In genomic region chr11:121679581-121679980, GRCm38 (mm10) we compare ENCODE assay signal across 26 mouse cellular contexts. TPM values are rescaled to one million over a fixed set of nuclear protein-coding genes. Genes with fewer than 3 reads are reported as not detected.
DNase-seq lines count a peak whose midpoint lies in the region; ATAC-seq and TF ChIP-seq lines count a peak whose summit lies in the region.
"Had no signal": no experiment of that assay in that cellular context is flagged by ENCODE, and none has a peak within 500 bp of the region (broad histone marks: within the 10 kb centered on the region; RNA-seq: fewer than 3 reads in every experiment).

No protein-coding gene starts in this region.

- peaks cover 17% of the 10 kb centered on the region for H3K4me1 ChIP-seq in bone marrow macrophage, adult 2 months (ENCODE audit: control insufficient read depth, insufficient read depth, low read length)
- peaks cover 4% of the 10 kb centered on the region for H3K4me1 ChIP-seq in kidney, embryonic 15.5 days
- H3K4me1 ChIP-seq: hindbrain, embryonic 15.5 days; limb, embryonic 15.5 days had no signal

- ATAC-seq in kidney, embryonic 15.5 days (replicated peaks; ENCODE audit: low FRiP score) = no peak
- ATAC-seq: forebrain, embryonic 16.5 days had no signal

- DNase-seq in left cerebral cortex, postnatal 36 days (ENCODE audit: low spot score in 2 of 2) = peak; percentile 16 to 23
- no peak for DNase-seq in left cerebral cortex, postnatal 10 days (ENCODE audit: extremely low spot score in 1 of 2, low spot score in 2 of 2)
- peak; percentile 92 for DNase-seq in fat pad, adult 2 months (ENCODE audit: extremely low read depth, low read depth, low spot score)
- DNase-seq in cerebellum, adult 9-10 months = no peak
- DNase-seq: adrenal gland, postnatal 10 days; cerebellum, adult 9-11 months; gastrocnemius, postnatal 25 days; heart, adult 2 months; kidney, postnatal 4 days; left cerebral cortex, postnatal 4 days; lung, postnatal 4 days; right cerebral cortex, postnatal 4 days; thymus, adult 2 months; thymus, postnatal 4 days had no signal

- no peak overlapping the region for H3K4me3 ChIP-seq in bone marrow macrophage, adult 2 months (ENCODE audit: insufficient read depth, low read length)
- no peak overlapping the region for H3K4me3 ChIP-seq in myocyte
- no peak overlapping the region for H3K4me3 ChIP-seq in kidney, embryonic 15.5 days (replicated peaks)
- H3K4me3 ChIP-seq: embryonic facial prominence, embryonic 10.5 days; forebrain, embryonic 10.5 days; heart, adult 2 months; heart, embryonic 15.5 days; hindbrain, embryonic 15.5 days; limb, embryonic 15.5 days; lung, embryonic 15.5 days; neural tube, embryonic 15.5 days had no signal

- H3K36me3 ChIP-seq in myocyte (ENCODE audit: control insufficient read depth, insufficient read depth) = no peaks in the 10 kb centered on the region
- H3K36me3 ChIP-seq in kidney, embryonic 15.5 days = no peaks in the 10 kb centered on the region
- H3K36me3 ChIP-seq: embryonic facial prominence, embryonic 10.5 days; forebrain, embryonic 10.5 days; heart, embryonic 15.5 days; hindbrain, embryonic 15.5 days; limb, embryonic 15.5 days; lung, embryonic 15.5 days; neural tube, embryonic 15.5 days had no signal

- WGBS in kidney, embryonic 15.5 days = 76% methylated on average over 2 of the region's 2 CpGs

- peak overlapping the region; percentile 38 for H3K27ac ChIP-seq in bone marrow macrophage, adult 2 months (ENCODE audit: insufficient read depth, low read depth, low read length)
- no peak overlapping the region for H3K27ac ChIP-seq in kidney, embryonic 15.5 days
- H3K27ac ChIP-seq: embryonic facial prominence, embryonic 10.5 days; forebrain, embryonic 10.5 days; heart, adult 2 months; heart, embryonic 15.5 days; hindbrain, embryonic 15.5 days; limb, embryonic 15.5 days; liver, embryonic 14.5 days; lung, embryonic 15.5 days; neural tube, embryonic 15.5 days had no signal

- H3K4me2 ChIP-seq in myocyte (ENCODE audit: low read depth) = peak overlapping the region; percentile 28
- no peak overlapping the region for H3K4me2 ChIP-seq in kidney, embryonic 15.5 days
- H3K4me2 ChIP-seq: heart, embryonic 15.5 days; hindbrain, embryonic 15.5 days; limb, embryonic 15.5 days; lung, embryonic 15.5 days; neural tube, embryonic 15.5 days had no signal

- no peak for TF ChIP-seq CTCF in bone marrow macrophage, adult 2 months (IDR thresholded peaks at IDR 0.05; ENCODE audit: low read depth, low read length)

- H3K9ac ChIP-seq in kidney, embryonic 15.5 days = no peak overlapping the region
- H3K9ac ChIP-seq: heart, embryonic 15.5 days; hindbrain, embryonic 15.5 days; limb, embryonic 15.5 days; liver, embryonic 14.5 days; lung, embryonic 15.5 days; neural tube, embryonic 15.5 days had no signal

- intact Hi-C loops in left cerebral cortex, postnatal 36 days (cut with DNase I) = no loop called here
- intact Hi-C loops in left cerebral cortex, postnatal 10 days (cut with DNase I) = no loop called here

- no peaks in the 10 kb centered on the region for H3K9me3 ChIP-seq in kidney, embryonic 15.5 days (replicated peaks)
- H3K9me3 ChIP-seq: embryonic facial prominence, embryonic 10.5 days; heart, embryonic 15.5 days; hindbrain, embryonic 15.5 days; limb, embryonic 15.5 days; lung, embryonic 15.5 days had no signal

- no peaks in the 10 kb centered on the region for H3K27me3 ChIP-seq in myocyte (ENCODE audit: control insufficient read depth, insufficient read depth, insufficient read length)
- H3K27me3 ChIP-seq in kidney, embryonic 15.5 days = no peaks in the 10 kb centered on the region
- H3K27me3 ChIP-seq: heart, embryonic 15.5 days; hindbrain, embryonic 15.5 days; limb, embryonic 15.5 days; lung, embryonic 15.5 days; neural tube, embryonic 15.5 days had no signal

- no peak overlapping the region for H3ac ChIP-seq in myocyte (ENCODE audit: control insufficient read depth, insufficient read length)

- TF ChIP-seq POLR2A in bone marrow macrophage, adult 2 months (IDR thresholded peaks at IDR 0.05; ENCODE audit: borderline replicate concordance, low read depth, low read length) = no peak
- no peak for TF ChIP-seq POLR2A in myocyte (IDR thresholded peaks at IDR 0.05; ENCODE audit: insufficient read length, low read depth)

- no peaks in the 10 kb centered on the region for H3K79me2 ChIP-seq in myocyte (ENCODE audit: control insufficient read depth, insufficient read depth)

TF ChIP-seq in myocyte, 11 proteins besides CTCF, POLR2A, EP300 and RAD21:
- TF ChIP-seq E2F4 (IDR thresholded peaks at IDR 0.05; ENCODE audit: insufficient read depth) = no peak
- TF ChIP-seq MYOD1 (IDR thresholded peaks at IDR 0.05; ENCODE audit: control insufficient read depth in 1 of 3, insufficient read length in 2 of 3, low read depth in 2 of 3) = peak in 1 of 3 experiments; percentile 29
- no peak for TF ChIP-seq REST (IDR thresholded peaks at IDR 0.05; ENCODE audit: insufficient read depth, insufficient read length)
- no peak for TF ChIP-seq TCF3 (IDR thresholded peaks at IDR 0.05; ENCODE audit: insufficient read length, low read depth)
- 0 out of 2 replicates have a peak, but pooled peaks have one; percentile 27 for TF ChIP-seq CEBPB (IDR thresholded peaks at IDR 0.05; ENCODE audit: insufficient read depth, poor library complexity, severe bottlenecking)

RNA-seq across cellular contexts. Expression of gene B3gntl1, which starts 6.6 kb away (rescaled TPM):
- total RNA-seq in left cerebral cortex, postnatal 36 days (2021) = 1 to 10 TPM; 6.5 to 7.6 TPM
- 1 to 10 TPM; 6.9 to 7.0 TPM for total RNA-seq in left cerebral cortex, postnatal 10 days (2021)
- polyA plus RNA-seq in bone marrow macrophage, adult 2 months (2012; ENCODE audit: insufficient read depth, insufficient read length, missing spikeins) = 5.5 and 5.7 TPM in 2 replicates
- polyA plus RNA-seq in myocyte (2012; fragmentation: generic; extraction: Trizol) = 5.4 TPM
- 7.0 and 8.0 TPM in 2 replicates for polyA plus RNA-seq in kidney, embryonic 15.5 days (2015; fragmentation: Nextera tagmentation; extraction: Ambion mirVana)

RNA-seq across cellular contexts. Expression of gene Metrnl, which starts 21.8 kb away (rescaled TPM):
- total RNA-seq in left cerebral cortex, postnatal 36 days (2021) = 10 to 100 TPM in 1 of 2 experiments, 1 to 10 TPM in 1; 8.6 to 14.5 TPM
- total RNA-seq in left cerebral cortex, postnatal 10 days (2021) = 1 to 10 TPM; 5.4 to 9.2 TPM
- polyA plus RNA-seq in bone marrow macrophage, adult 2 months (2012; ENCODE audit: insufficient read depth, insufficient read length, missing spikeins) = 200 and 216 TPM in 2 replicates
- polyA plus RNA-seq in myocyte (2012; fragmentation: generic; extraction: Trizol) = 44.0 TPM
- 23.3 and 24.2 TPM in 2 replicates for polyA plus RNA-seq in kidney, embryonic 15.5 days (2015; fragmentation: Nextera tagmentation; extraction: Ambion mirVana)

Comparison
In these comparisons a context has a peak if more than half of its experiments do, and no peak if none do; other contexts are left out.
1. DNase-seq: peak in left cerebral cortex, postnatal 36 days (2 of 2) and fat pad, adult 2 months (single experiment); none in left cerebral cortex, postnatal 10 days (0 of 2) and cerebellum, adult 9-10 months (single experiment).